Mouse (Mus musculus): ENCODE measurements at regions not wholly inside any gene's neighbourhood (a gene's known extent, or its start where the extent isn't known, plus 50 kb on each side); places are given as distances from the start of the nearest gene placed in this dataset.
"Not testable (repeated sequence)": the region's sequence is repeated elsewhere in the genome, so short reads cannot be mapped to it uniquely, and the experiment has no call there.

GRCm38 (mm10) chr3:7712466-7712865 is 1092.2 kb upstream of the 1700008P02Rik start:
- H3K9me3 ChIP-seq (ENCODE audit: control insufficient read depth, low read length) = no peaks in the 10 kb centered on the region
- H3K4me2 ChIP-seq (ENCODE audit: low read length) = no peak overlapping the region
- ATAC-seq (replicated peaks; ENCODE audit: low FRiP score, low TSS enrichment, low read depth) (no peak), DNase-seq (ENCODE audit: low spot score) (no peak)
- no peak overlapping the region for H3K4me3 ChIP-seq (ENCODE audit: low read depth, low read length)
- no peaks in the 10 kb centered on the region for H3K36me3 ChIP-seq (ENCODE audit: control insufficient read depth, insufficient read depth, low read length)
- 86% methylated on average over 2 of the region's 2 CpGs for WGBS
- no peaks in the 10 kb centered on the region for H3K27me3 ChIP-seq (replicated peaks; ENCODE audit: control insufficient read depth, insufficient read depth, low read length)
- no peak overlapping the region for H3K27ac ChIP-seq (ENCODE audit: low read depth)
- no peaks in the 10 kb centered on the region for H3K4me1 ChIP-seq (replicated peaks; ENCODE audit: control insufficient read depth, insufficient read depth, low read length)
- no peak overlapping the region for H3K9ac ChIP-seq (ENCODE audit: low read length)

- H3K36me3 ChIP-seq (ENCODE audit: control insufficient read depth, insufficient read depth, low read length) = no peaks in the 10 kb centered on the region
- no peak overlapping the region for H3K4me2 ChIP-seq (ENCODE audit: low read length)
- H3K27ac ChIP-seq (ENCODE audit: low read depth) = no peak overlapping the region
- no peak for DNase-seq (ENCODE audit: low spot score)
- 80% methylated on average over 2 of the region's 2 CpGs for WGBS
- no peaks in the 10 kb centered on the region for H3K9me3 ChIP-seq (ENCODE audit: control insufficient read depth, low read length)
- H3K4me1 ChIP-seq (replicated peaks; ENCODE audit: control insufficient read depth, insufficient read depth, low read length) = no peaks in the 10 kb centered on the region
- H3K9ac ChIP-seq (ENCODE audit: low read length) = no peak overlapping the region
- no peaks in the 10 kb centered on the region for H3K27me3 ChIP-seq (replicated peaks; ENCODE audit: control insufficient read depth, insufficient read depth, low read length)
- no peak for ATAC-seq (replicated peaks; ENCODE audit: low FRiP score, low TSS enrichment, low read depth)
- no peak overlapping the region for H3K4me3 ChIP-seq (ENCODE audit: low read depth, low read length)
Observed at GRCm38 (mm10) chr3:7708609-7709008, 1088.4 kb upstream of the 1700008P02Rik start.

GRCm38 (mm10) chr3:7683536-7683935 is 1063.3 kb upstream of the 1700008P02Rik start:
- no peak for DNase-seq (ENCODE audit: low spot score)
- no peak for ATAC-seq (replicated peaks; ENCODE audit: low FRiP score, low TSS enrichment, low read depth)
- no peaks in the 10 kb centered on the region for H3K9me3 ChIP-seq (ENCODE audit: control insufficient read depth, low read length)
- H3K27me3 ChIP-seq (replicated peaks; ENCODE audit: control insufficient read depth, insufficient read depth, low read length) = no peaks in the 10 kb centered on the region
- WGBS = 70% methylated on average over 1 of the region's 1 CpGs
- no peaks in the 10 kb centered on the region for H3K4me1 ChIP-seq (replicated peaks; ENCODE audit: control insufficient read depth, insufficient read depth, low read length)
- H3K27ac ChIP-seq (ENCODE audit: low read depth) = no peak overlapping the region
- H3K4me3 ChIP-seq (ENCODE audit: low read depth, low read length) = no peak overlapping the region
- H3K36me3 ChIP-seq (ENCODE audit: control insufficient read depth, insufficient read depth, low read length) = no peaks in the 10 kb centered on the region
- no peak overlapping the region for H3K9ac ChIP-seq (ENCODE audit: low read length)
- H3K4me2 ChIP-seq (ENCODE audit: low read length) = no peak overlapping the region

GRCm38 (mm10) chr3:7682816-7683215 is 1062.6 kb upstream of the 1700008P02Rik start:
- not testable (repeated sequence) for H3K4me2 ChIP-seq (ENCODE audit: low read length); H3K4me1 ChIP-seq (replicated peaks; ENCODE audit: control insufficient read depth, insufficient read depth, low read length); ATAC-seq (replicated peaks; ENCODE audit: low FRiP score, low TSS enrichment, low read depth); DNase-seq (ENCODE audit: low spot score); H3K36me3 ChIP-seq (ENCODE audit: control insufficient read depth, insufficient read depth, low read length); H3K27me3 ChIP-seq (replicated peaks; ENCODE audit: control insufficient read depth, insufficient read depth, low read length); H3K27ac ChIP-seq (ENCODE audit: low read depth); H3K9me3 ChIP-seq (ENCODE audit: control insufficient read depth, low read length); H3K9ac ChIP-seq (ENCODE audit: low read length); H3K4me3 ChIP-seq (ENCODE audit: low read depth, low read length)
- 74% methylated on average over 3 of the region's 3 CpGs for WGBS

GRCm38 (mm10) chr3:7682311-7682710 is 1062.1 kb upstream of the 1700008P02Rik start:
- no peak overlapping the region for H3K4me3 ChIP-seq (ENCODE audit: low read depth, low read length)
- H3K9ac ChIP-seq (ENCODE audit: low read length) = no peak overlapping the region
- H3K4me2 ChIP-seq (ENCODE audit: low read length) = no peak overlapping the region
- no peak for DNase-seq (ENCODE audit: low spot score)
- no peaks in the 10 kb centered on the region for H3K36me3 ChIP-seq (ENCODE audit: control insufficient read depth, insufficient read depth, low read length)
- H3K27ac ChIP-seq (ENCODE audit: low read depth) = no peak overlapping the region
- no peak for ATAC-seq (replicated peaks; ENCODE audit: low FRiP score, low TSS enrichment, low read depth)
- H3K27me3 ChIP-seq (replicated peaks; ENCODE audit: control insufficient read depth, insufficient read depth, low read length) = no peaks in the 10 kb centered on the region
- WGBS = 90% methylated on average over 3 of the region's 3 CpGs
- no peaks in the 10 kb centered on the region for H3K4me1 ChIP-seq (replicated peaks; ENCODE audit: control insufficient read depth, insufficient read depth, low read length)
- no peaks in the 10 kb centered on the region for H3K9me3 ChIP-seq (ENCODE audit: control insufficient read depth, low read length)

- no peak for ATAC-seq (replicated peaks; ENCODE audit: low FRiP score, low TSS enrichment, low read depth)
- 89% methylated on average over 6 of the region's 6 CpGs for WGBS
- Histone ChIP-seq H3K27ac (ENCODE audit: low read depth) (no peak overlapping the region), H3K27me3 (replicated peaks; ENCODE audit: control insufficient read depth, insufficient read depth, low read length) (no peaks in the 10 kb centered on the region), H3K4me1 (replicated peaks; ENCODE audit: control insufficient read depth, insufficient read depth, low read length) (no peaks in the 10 kb centered on the region), H3K4me2 (ENCODE audit: low read length) (no peak overlapping the region), H3K9me3 (ENCODE audit: control insufficient read depth, low read length) (0 out of 2 replicates have a peak, but pooled peaks cover 8% of the 10 kb centered on the region), H3K36me3 (ENCODE audit: control insufficient read depth, insufficient read depth, low read length) (no peaks in the 10 kb centered on the region), H3K4me3 (ENCODE audit: low read depth, low read length) (no peak overlapping the region), H3K9ac (ENCODE audit: low read length) (no peak overlapping the region)
- no peak for DNase-seq (ENCODE audit: low spot score)
Observed at GRCm38 (mm10) chr3:7669956-7670355, 1049.7 kb upstream of the 1700008P02Rik start.

GRCm38 (mm10) chr3:7667851-7668250 is 1047.6 kb upstream of the 1700008P02Rik start:
- H3K4me1 ChIP-seq (replicated peaks; ENCODE audit: control insufficient read depth, insufficient read depth, low read length); H3K9ac ChIP-seq (ENCODE audit: low read length); H3K27me3 ChIP-seq (replicated peaks; ENCODE audit: control insufficient read depth, insufficient read depth, low read length); ATAC-seq (replicated peaks; ENCODE audit: low FRiP score, low TSS enrichment, low read depth); H3K36me3 ChIP-seq (ENCODE audit: control insufficient read depth, insufficient read depth, low read length); DNase-seq (ENCODE audit: low spot score); H3K4me3 ChIP-seq (ENCODE audit: low read depth, low read length); H3K9me3 ChIP-seq (ENCODE audit: control insufficient read depth, low read length); H3K4me2 ChIP-seq (ENCODE audit: low read length); H3K27ac ChIP-seq (ENCODE audit: low read depth): not testable (repeated sequence)
- 88% methylated on average over 5 of the region's 5 CpGs for WGBS

- not testable (repeated sequence) for H3K9ac ChIP-seq (ENCODE audit: low read length); H3K4me1 ChIP-seq (replicated peaks; ENCODE audit: control insufficient read depth, insufficient read depth, low read length); H3K27ac ChIP-seq (ENCODE audit: low read depth); H3K4me2 ChIP-seq (ENCODE audit: low read length); ATAC-seq (replicated peaks; ENCODE audit: low FRiP score, low TSS enrichment, low read depth); H3K4me3 ChIP-seq (ENCODE audit: low read depth, low read length); H3K9me3 ChIP-seq (ENCODE audit: control insufficient read depth, low read length); H3K36me3 ChIP-seq (ENCODE audit: control insufficient read depth, insufficient read depth, low read length); H3K27me3 ChIP-seq (replicated peaks; ENCODE audit: control insufficient read depth, insufficient read depth, low read length); DNase-seq (ENCODE audit: low spot score)
- WGBS = 67% methylated on average over 9 of the region's 9 CpGs
Observed at GRCm38 (mm10) chr3:7666391-7667142, 1046.3 kb upstream of the 1700008P02Rik start.
